Mouse (Mus musculus) thymus, adult 2 months (tissue): ENCODE measurements around the gene Actn1.

Experiments
- CTCF ChIP-seq: fragments of 200-500 bp; IDR thresholded peaks from 2 replicates; pipeline ENCODE4 v1.5.1; 2012; ENCODE audit warnings: mild to moderate bottlenecking, control low read depth, low read length, moderate library complexity, borderline replicate concordance; ENCODE audit not compliant: control insufficient read depth, poor library complexity, insufficient read depth; ENCODE audit errors: extremely low read depth
- POLR2A ChIP-seq: fragments of 200-500 bp; IDR thresholded peaks from 2 replicates; pipeline ENCODE4 v1.6.1; 2012; ENCODE audit warnings: mild to moderate bottlenecking, low read length, control low read depth, moderate library complexity; ENCODE audit not compliant: control insufficient read depth, poor library complexity, insufficient read depth; ENCODE audit errors: extremely low read depth

- TF ChIP-seq CTCF: no peak
- TF ChIP-seq POLR2A: no peak
These were observed 141.6 kb downstream of the Actn1 start for GRCm38 (mm10) chr12:80118588-80118987.
